10 mouse cellular contexts compared by ENCODE assay signal in the genomic region with DNA sequence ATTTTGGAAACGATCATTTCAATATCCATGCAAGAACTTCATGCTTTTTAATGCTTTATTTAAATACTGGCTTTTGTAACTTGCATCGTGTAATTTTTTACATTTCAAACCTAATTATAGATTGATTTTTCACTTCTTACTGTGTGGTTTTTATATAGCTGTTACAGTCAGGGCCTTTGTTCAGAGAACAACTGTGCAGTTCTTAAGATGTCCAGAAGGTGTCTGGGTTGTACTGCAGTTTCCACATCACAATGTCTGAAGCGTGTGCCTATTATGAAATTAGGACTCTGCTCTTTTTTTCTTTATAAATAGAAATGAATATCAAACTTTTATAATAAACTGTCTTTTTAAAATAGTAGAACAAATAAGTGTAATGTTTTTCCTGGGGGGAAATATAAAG. TPM values are rescaled to one million over a fixed set of nuclear protein-coding genes. Genes with fewer than 3 reads are reported as not detected.
DNase-seq lines count a peak whose midpoint lies in the region; ATAC-seq and TF ChIP-seq lines count a peak whose summit lies in the region.
"Had no signal": no experiment of that assay in that cellular context is flagged by ENCODE, and none has a peak within 500 bp of the region (broad histone marks: within the 10 kb centered on the region; RNA-seq: fewer than 3 reads in every experiment).

No protein-coding gene starts in this region.

- 69% methylated on average over 3 of the region's 3 CpGs for WGBS in intestine, postnatal 0 days
- WGBS in intestine, embryonic 16.5 days, result 61% methylated on average over 3 of the region's 3 CpGs

- H3K4me2 ChIP-seq in intestine, postnatal 0 days (replicated peaks; ENCODE audit: low read depth), result no peak overlapping the region
- no peak overlapping the region for H3K4me2 ChIP-seq in intestine, embryonic 16.5 days (ENCODE audit: low read depth, low read length)

- TF ChIP-seq CTCF in intestine, postnatal 0 days (IDR thresholded peaks at IDR 0.05; ENCODE audit: low read depth), result peak; percentile 71

- ATAC-seq in intestine, postnatal 0 days, result no peak
- no peak for ATAC-seq in intestine, embryonic 16.5 days
- peak; percentile 62 for ATAC-seq in granulocyte monocyte progenitor cell, adult 5-6 weeks (replicated peaks; ENCODE audit: poor library complexity, severe bottlenecking)

- no peaks in the 10 kb centered on the region for H3K27me3 ChIP-seq in intestine, postnatal 0 days (replicated peaks; ENCODE audit: control insufficient read depth, insufficient read depth, low read length)
- H3K27me3 ChIP-seq in intestine, embryonic 16.5 days (replicated peaks; ENCODE audit: control insufficient read depth, insufficient read depth, low read length), result no peaks in the 10 kb centered on the region

- H3K4me3 ChIP-seq in intestine, postnatal 0 days (ENCODE audit: low read depth, low read length), result no peak overlapping the region
- H3K4me3 ChIP-seq in intestine, embryonic 16.5 days (ENCODE audit: low read length), result no peak overlapping the region

- H3K9me3 ChIP-seq in intestine, postnatal 0 days (ENCODE audit: control insufficient read depth), result no peaks in the 10 kb centered on the region
- no peaks in the 10 kb centered on the region for H3K9me3 ChIP-seq in intestine, embryonic 16.5 days (ENCODE audit: control insufficient read depth, low read length)

- peak; percentile 39 for DNase-seq in A20 (ENCODE audit: low read depth, low spot score)
- peak; percentile 17 for DNase-seq in ES-CJ7 (ENCODE audit: low read depth, low spot score)
- DNase-seq in right cerebral cortex, postnatal 36 days (ENCODE audit: low spot score in 2 of 2), result no peak
- DNase-seq in frontal cortex, postnatal 25 days (ENCODE audit: low spot score in 2 of 2), result no peak
- no peak for DNase-seq in right cerebral cortex, postnatal 4 days
- DNase-seq: gastrocnemius, postnatal 36 days; thymus, postnatal 14 days had no signal

- no peak overlapping the region for H3K27ac ChIP-seq in intestine, postnatal 0 days (ENCODE audit: low read depth, low read length)
- H3K27ac ChIP-seq in intestine, embryonic 16.5 days (ENCODE audit: low read length), result no peak overlapping the region

- no peaks in the 10 kb centered on the region for H3K36me3 ChIP-seq in intestine, postnatal 0 days (ENCODE audit: control insufficient read depth, insufficient read depth)
- no peaks in the 10 kb centered on the region for H3K36me3 ChIP-seq in intestine, embryonic 16.5 days (ENCODE audit: control insufficient read depth, insufficient read depth, low read length)

- H3K9ac ChIP-seq in intestine, postnatal 0 days (ENCODE audit: low read depth, low read length), result no peak overlapping the region
- H3K9ac ChIP-seq in intestine, embryonic 16.5 days (ENCODE audit: low read depth, low read length), result no peak overlapping the region

- H3K4me1 ChIP-seq in intestine, postnatal 0 days (replicated peaks; ENCODE audit: control insufficient read depth, insufficient read depth, low read length), result no peaks in the 10 kb centered on the region; the same call in 1 of the 2 replicates
- H3K4me1 ChIP-seq in intestine, embryonic 16.5 days (ENCODE audit: control insufficient read depth, insufficient read depth, low read length), result no peaks in the 10 kb centered on the region

RNA-seq across cellular contexts. Expression of gene Pcnx4, which starts 20.7 kb away (rescaled TPM):
- polyA plus RNA-seq in intestine, postnatal 0 days (2015; fragmentation: Nextera tagmentation; extraction: Ambion mirVana), result 2.8 and 2.9 TPM in 2 replicates
- polyA plus RNA-seq in intestine, embryonic 16.5 days (2015; fragmentation: Nextera tagmentation; extraction: Ambion mirVana), result 6.7 and 6.8 TPM in 2 replicates
- 2.1 and 3.5 TPM in 2 replicates for total RNA-seq in granulocyte monocyte progenitor cell, adult 5-6 weeks (2014; fragmentation: Nextera tagmentation)
- total RNA-seq in granulocyte monocyte progenitor cell, adult 5-6 weeks (2017), result 1.1 and 1.2 TPM in 2 replicates

Comparison
In these comparisons a context has a peak if more than half of its experiments do, and no peak if none do; other contexts are left out.
1. DNase-seq: peak in A20 (single experiment) and ES-CJ7 (single experiment); none in right cerebral cortex, postnatal 36 days (0 of 2), frontal cortex, postnatal 25 days (0 of 2) and right cerebral cortex, postnatal 4 days (single experiment).